Mouse (Mus musculus): Measurements from ENCODE around the gene Galnt18. TPM values are rescaled to one million over a fixed set of nuclear protein-coding genes. Genes with fewer than 3 reads are reported as not detected.

Gene Galnt18
- polyA plus RNA-seq, 1 experiment from 2014 or later, result 4.4 TPM

DNA sequence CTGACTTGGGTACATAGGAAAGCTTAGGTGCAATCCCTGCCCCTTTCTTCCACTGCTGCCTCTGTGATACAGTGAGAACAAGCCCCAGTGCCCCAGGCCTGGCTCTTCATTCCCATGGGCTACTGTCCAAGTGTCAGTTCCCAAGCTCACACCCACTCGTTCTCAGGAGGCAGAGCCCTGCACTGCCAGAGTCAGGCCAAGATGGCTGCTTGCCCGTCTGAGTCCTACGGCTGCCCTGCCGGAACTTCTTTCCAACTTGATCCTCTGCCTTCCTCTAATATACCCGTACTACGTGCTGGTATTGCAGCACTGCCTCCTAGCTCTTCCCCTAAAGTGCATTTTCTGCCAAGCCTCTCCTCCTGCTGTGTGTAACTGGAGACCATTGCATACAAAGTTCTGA lies 85.5 kb downstream of the Galnt18 start:
- H3K4me2 ChIP-seq, result no peak overlapping the region
- no peak overlapping the region for H3K9ac ChIP-seq (ENCODE audit: low read length)
- peaks cover 6% of the 10 kb centered on the region for H3K4me1 ChIP-seq (ENCODE audit: control insufficient read depth, insufficient read depth, low read length)
- no peaks in the 10 kb centered on the region for H3K27me3 ChIP-seq (ENCODE audit: control insufficient read depth, insufficient read depth, low read length)
- no peaks in the 10 kb centered on the region for H3K9me3 ChIP-seq (ENCODE audit: control insufficient read depth, low read length)
- H3K36me3 ChIP-seq (ENCODE audit: control insufficient read depth, insufficient read depth, low read length), result no peaks in the 10 kb centered on the region
- no peak overlapping the region for H3K27ac ChIP-seq (ENCODE audit: low read depth, low read length)
- ATAC-seq (ENCODE audit: low FRiP score) (no peak), DNase-seq (ENCODE audit: low spot score, missing footprints) (no peak)
- no peak overlapping the region for H3K4me3 ChIP-seq (ENCODE audit: low read depth, low read length)
- 90% methylated on average over 6 of the region's 6 CpGs for WGBS

DNA sequence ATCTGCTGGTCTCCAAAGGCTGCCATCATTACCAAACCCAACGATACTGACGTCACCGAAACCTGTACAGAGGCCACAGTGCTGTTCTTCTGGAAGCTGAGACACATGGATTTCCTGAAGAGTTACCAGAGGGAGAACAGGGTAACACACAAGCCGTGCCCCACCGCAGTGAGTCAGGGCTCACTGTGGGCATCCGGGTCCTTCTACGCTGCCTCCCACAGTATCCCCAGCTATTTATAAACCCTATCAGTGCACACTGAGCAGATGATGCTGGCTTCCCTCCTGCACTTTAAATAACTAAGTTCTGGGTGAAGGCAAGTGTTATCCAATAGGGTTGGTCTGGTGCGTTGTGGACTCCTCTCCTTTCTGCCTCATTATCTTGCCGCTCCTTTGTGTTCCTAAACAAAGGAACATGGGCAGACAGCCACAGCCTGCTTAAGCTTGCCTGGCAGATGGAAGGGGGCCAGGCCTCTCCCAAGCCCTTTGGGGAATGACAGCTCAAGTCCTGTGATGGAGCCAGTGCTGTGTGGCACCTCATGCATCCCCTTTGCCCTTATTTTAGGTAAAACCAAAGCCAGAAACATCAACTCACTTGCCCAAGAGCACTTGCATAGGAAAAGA lies 87.0 kb downstream of the Galnt18 start:
- no peak overlapping the region for H3K27ac ChIP-seq (ENCODE audit: low read depth, low read length)
- H3K4me2 ChIP-seq, result no peak overlapping the region
- DNase-seq (ENCODE audit: low spot score, missing footprints) (peak; percentile 90), ATAC-seq (ENCODE audit: low FRiP score) (peak; percentile 77)
- H3K9me3 ChIP-seq (ENCODE audit: control insufficient read depth, low read length), result no peaks in the 10 kb centered on the region
- H3K36me3 ChIP-seq (ENCODE audit: control insufficient read depth, insufficient read depth, low read length), result no peaks in the 10 kb centered on the region
- no peaks in the 10 kb centered on the region for H3K27me3 ChIP-seq (ENCODE audit: control insufficient read depth, insufficient read depth, low read length)
- H3K4me3 ChIP-seq (ENCODE audit: low read depth, low read length), result no peak overlapping the region
- WGBS, result 72% methylated on average over 9 of the region's 9 CpGs
- no peak overlapping the region for H3K9ac ChIP-seq (ENCODE audit: low read length)
- peaks cover 6% of the 10 kb centered on the region for H3K4me1 ChIP-seq (ENCODE audit: control insufficient read depth, insufficient read depth, low read length)

- Histone ChIP-seq H3K9ac (ENCODE audit: low read length) (no peak overlapping the region), H3K4me2 (no peak overlapping the region), H3K27ac (ENCODE audit: low read depth, low read length) (no peak overlapping the region), H3K27me3 (ENCODE audit: control insufficient read depth, insufficient read depth, low read length) (no peaks in the 10 kb centered on the region), H3K9me3 (ENCODE audit: control insufficient read depth, low read length) (no peaks in the 10 kb centered on the region), H3K4me3 (ENCODE audit: low read depth, low read length) (no peak overlapping the region), H3K4me1 (ENCODE audit: control insufficient read depth, insufficient read depth, low read length) (no peaks in the 10 kb centered on the region), H3K36me3 (ENCODE audit: control insufficient read depth, insufficient read depth, low read length) (no peaks in the 10 kb centered on the region)
- ATAC-seq (ENCODE audit: low FRiP score), result no peak
- no peak for DNase-seq (ENCODE audit: low spot score, missing footprints)
- WGBS, result 93% methylated on average over 3 of the region's 3 CpGs
These were observed 99.7 kb downstream of the Galnt18 start for GRCm38 (mm10) chr7:111680108-111680507.

DNA sequence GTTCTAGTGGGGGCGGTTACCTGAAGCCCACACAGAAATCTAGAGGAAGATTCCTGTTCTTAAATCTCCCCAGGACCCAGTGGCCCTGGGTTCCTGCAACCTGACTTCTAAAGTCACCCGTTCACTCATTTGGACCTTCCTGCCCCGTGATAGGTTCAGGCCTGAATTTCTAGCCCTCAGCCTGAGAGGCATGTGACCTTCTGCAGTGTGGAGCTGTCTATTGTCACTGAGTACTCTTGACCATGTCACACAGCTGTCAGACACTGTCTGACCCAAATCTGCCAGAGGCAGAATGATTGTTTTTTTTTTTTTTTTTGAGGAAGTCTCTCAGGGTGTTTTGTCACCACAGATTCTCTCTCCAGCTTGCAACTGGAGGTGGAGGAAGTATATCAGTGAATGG lies 103.3 kb downstream of the Galnt18 start:
- no peaks in the 10 kb centered on the region for H3K9me3 ChIP-seq (ENCODE audit: control insufficient read depth, low read length)
- no peak for DNase-seq (ENCODE audit: low spot score, missing footprints)
- no peak overlapping the region for H3K4me2 ChIP-seq
- no peaks in the 10 kb centered on the region for H3K27me3 ChIP-seq (ENCODE audit: control insufficient read depth, insufficient read depth, low read length)
- no peak overlapping the region for H3K9ac ChIP-seq (ENCODE audit: low read length)
- H3K4me3 ChIP-seq (ENCODE audit: low read depth, low read length), result no peak overlapping the region
- no peak for ATAC-seq (ENCODE audit: low FRiP score)
- H3K4me1 ChIP-seq (ENCODE audit: control insufficient read depth, insufficient read depth, low read length), result no peaks in the 10 kb centered on the region
- WGBS, result 82% methylated on average over 3 of the region's 3 CpGs
- H3K36me3 ChIP-seq (ENCODE audit: control insufficient read depth, insufficient read depth, low read length), result no peaks in the 10 kb centered on the region
- no peak overlapping the region for H3K27ac ChIP-seq (ENCODE audit: low read depth, low read length)

DNA sequence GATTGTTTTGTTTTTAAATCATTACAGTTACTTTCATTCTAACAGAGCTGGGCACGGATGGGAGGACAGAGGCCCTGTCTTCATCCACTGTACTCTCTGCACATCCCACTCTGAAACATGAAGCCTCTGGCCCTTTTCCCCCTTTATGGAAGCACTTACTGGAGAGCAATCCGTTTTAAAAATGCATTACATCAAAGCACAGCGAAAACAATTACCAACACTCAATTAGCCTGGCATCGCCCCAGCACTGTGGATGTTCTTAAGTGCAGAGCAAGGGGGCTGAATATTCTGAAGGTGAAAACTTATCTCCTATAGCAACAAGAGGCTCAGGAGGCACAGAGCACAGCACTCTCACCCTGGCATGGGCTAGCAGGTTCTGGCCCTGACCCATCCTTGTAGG lies 107.3 kb downstream of the Galnt18 start:
- no peak for DNase-seq (ENCODE audit: low spot score, missing footprints)
- WGBS, result 70% methylated on average over 4 of the region's 4 CpGs
- ATAC-seq (ENCODE audit: low FRiP score), result no peak

GRCm38 (mm10) chr7:111663139-111664073 lies 116.4 kb downstream of the Galnt18 start:
- WGBS, result 68% methylated on average over 14 of the region's 14 CpGs
- no peak overlapping the region for H3K4me2 ChIP-seq
- no peaks in the 10 kb centered on the region for H3K36me3 ChIP-seq (ENCODE audit: control insufficient read depth, insufficient read depth, low read length)
- DNase-seq (ENCODE audit: low spot score, missing footprints) (no peak), ATAC-seq (ENCODE audit: low FRiP score) (no peak)
- H3K9me3 ChIP-seq (ENCODE audit: control insufficient read depth, low read length), result no peaks in the 10 kb centered on the region
- no peaks in the 10 kb centered on the region; the same call in 1 of the 2 replicates for H3K4me1 ChIP-seq (ENCODE audit: control insufficient read depth, insufficient read depth, low read length)
- H3K9ac ChIP-seq (ENCODE audit: low read length), result no peak overlapping the region
- no peaks in the 10 kb centered on the region for H3K27me3 ChIP-seq (ENCODE audit: control insufficient read depth, insufficient read depth, low read length)
- H3K4me3 ChIP-seq (ENCODE audit: low read depth, low read length), result no peak overlapping the region
- H3K27ac ChIP-seq (ENCODE audit: low read depth, low read length), result no peak overlapping the region

More for the DNA sequence above, 107.3 kb downstream of the Galnt18 start:
- Histone ChIP-seq H3K9me3 (ENCODE audit: control insufficient read depth, low read length) (no peaks in the 10 kb centered on the region), H3K4me3 (ENCODE audit: low read depth, low read length) (no peak overlapping the region), H3K4me2 (no peak overlapping the region), H3K27me3 (ENCODE audit: control insufficient read depth, insufficient read depth, low read length) (no peaks in the 10 kb centered on the region), H3K27ac (ENCODE audit: low read depth, low read length) (no peak overlapping the region), H3K4me1 (ENCODE audit: control insufficient read depth, insufficient read depth, low read length) (no peaks in the 10 kb centered on the region), H3K36me3 (ENCODE audit: control insufficient read depth, insufficient read depth, low read length) (no peaks in the 10 kb centered on the region), H3K9ac (ENCODE audit: low read length) (no peak overlapping the region)

DNA sequence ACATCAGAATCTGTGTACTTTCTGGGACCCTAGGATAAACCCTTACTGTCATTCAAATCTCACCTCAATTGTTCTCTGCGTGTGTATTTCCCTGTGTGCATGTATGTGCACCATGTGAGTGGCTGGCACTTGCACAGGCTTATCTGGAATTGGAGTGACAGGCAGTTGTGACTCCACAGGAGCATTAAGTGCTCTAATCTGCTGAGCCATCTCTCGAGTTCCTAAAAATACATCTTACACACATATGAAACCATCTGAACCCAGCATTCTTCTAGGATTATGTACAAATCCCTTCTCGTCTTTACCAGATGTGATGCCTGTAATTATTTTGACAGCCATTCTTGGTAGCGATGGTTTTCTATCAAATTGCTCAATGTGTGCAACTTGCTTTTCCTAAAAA lies 121.2 kb downstream of the Galnt18 start:
- H3K27ac ChIP-seq (ENCODE audit: low read depth, low read length), result no peak overlapping the region
- H3K36me3 ChIP-seq (ENCODE audit: control insufficient read depth, insufficient read depth, low read length), result no peaks in the 10 kb centered on the region
- 71% methylated on average over 4 of the region's 4 CpGs for WGBS
- H3K27me3 ChIP-seq (ENCODE audit: control insufficient read depth, insufficient read depth, low read length), result no peaks in the 10 kb centered on the region
- no peaks in the 10 kb centered on the region for H3K9me3 ChIP-seq (ENCODE audit: control insufficient read depth, low read length)
- no peak overlapping the region for H3K9ac ChIP-seq (ENCODE audit: low read length)
- DNase-seq (ENCODE audit: low spot score, missing footprints) (no peak), ATAC-seq (ENCODE audit: low FRiP score) (no peak)
- no peak overlapping the region for H3K4me2 ChIP-seq
- H3K4me1 ChIP-seq (ENCODE audit: control insufficient read depth, insufficient read depth, low read length), result no peaks in the 10 kb centered on the region; the same call in 1 of the 2 replicates
- H3K4me3 ChIP-seq (ENCODE audit: low read depth, low read length), result no peak overlapping the region

- Histone ChIP-seq H3K4me2 (no peak overlapping the region), H3K27ac (ENCODE audit: low read depth, low read length) (no peak overlapping the region), H3K4me1 (ENCODE audit: control insufficient read depth, insufficient read depth, low read length) (no peaks in the 10 kb centered on the region), H3K9ac (ENCODE audit: low read length) (no peak overlapping the region), H3K36me3 (ENCODE audit: control insufficient read depth, insufficient read depth, low read length) (no peaks in the 10 kb centered on the region), H3K9me3 (ENCODE audit: control insufficient read depth, low read length) (no peaks in the 10 kb centered on the region), H3K27me3 (ENCODE audit: control insufficient read depth, insufficient read depth, low read length) (no peaks in the 10 kb centered on the region), H3K4me3 (ENCODE audit: low read depth, low read length) (no peak overlapping the region)
- ATAC-seq (ENCODE audit: low FRiP score), result no peak
- DNase-seq (ENCODE audit: low spot score, missing footprints), result no peak
- WGBS, result 90% methylated on average over 8 of the region's 8 CpGs
These were observed 124.8 kb downstream of the Galnt18 start for GRCm38 (mm10) chr7:111655002-111655401.

- Histone ChIP-seq H3K27ac (ENCODE audit: low read depth, low read length) (no peak overlapping the region), H3K4me1 (ENCODE audit: control insufficient read depth, insufficient read depth, low read length) (no peaks in the 10 kb centered on the region), H3K9me3 (ENCODE audit: control insufficient read depth, low read length) (no peaks in the 10 kb centered on the region), H3K4me3 (ENCODE audit: low read depth, low read length) (no peak overlapping the region), H3K4me2 (no peak overlapping the region), H3K27me3 (ENCODE audit: control insufficient read depth, insufficient read depth, low read length) (no peaks in the 10 kb centered on the region), H3K9ac (ENCODE audit: low read length) (no peak overlapping the region), H3K36me3 (ENCODE audit: control insufficient read depth, insufficient read depth, low read length) (no peaks in the 10 kb centered on the region)
- no peak for ATAC-seq (ENCODE audit: low FRiP score)
- DNase-seq (ENCODE audit: low spot score, missing footprints), result no peak
These were observed 125.3 kb downstream of the Galnt18 start for GRCm38 (mm10) chr7:111654526-111654925.

Measured in midbrain, embryonic 11.5 days (tissue).